Mouse (Mus musculus) CH12.LX (cell line): ENCODE measurements around the gene Vmn2r121. TPM values are rescaled to one million over a fixed set of nuclear protein-coding genes. Genes with fewer than 3 reads are reported as not detected.

Experiments
- DNase-seq: peaks from one replicate; pipeline ENCODE4 v3.0.0-alpha.2; 2013; ENCODE audit errors: extremely low read depth
- H3K27ac ChIP-seq: 2 replicates; pipeline ENCODE4 v1.5.1; 2012; ENCODE audit warnings: low read depth, mild to moderate bottlenecking, control low read depth, moderate library complexity; ENCODE audit not compliant: insufficient read depth
- H3K27me3 ChIP-seq: replicated peaks from 2 replicates; pipeline ENCODE3; 2012; ENCODE audit warnings: inconsistent platforms
- H3K36me3 ChIP-seq, 2 experiments: replicated peaks in 1 of 2; 2 replicates each; pipeline versions ENCODE3 to v1.6.1; 2012; ENCODE audit warnings: inconsistent platforms in 1 of 2, low read length in 1 of 2, mild to moderate bottlenecking in 1 of 2, mixed read lengths in 1 of 2, moderate library complexity in 1 of 2; ENCODE audit not compliant: control insufficient read depth in 1 of 2, insufficient read depth in 1 of 2
- H3K4me1 ChIP-seq, 2 experiments: 2 replicates each; pipeline ENCODE4 v1.6.1; 2012; ENCODE audit warnings: inconsistent platforms in 1 of 2, moderate library complexity in 1 of 2; ENCODE audit not compliant: insufficient read depth in 2 of 2, control insufficient read depth in 1 of 2
- H3K4me2 ChIP-seq: 2 replicates; pipeline ENCODE4 v1.6.1; 2012; ENCODE audit warnings: low read depth, mild to moderate bottlenecking, control low read depth; ENCODE audit not compliant: poor library complexity, insufficient read depth, severe bottlenecking
- H3K4me3 ChIP-seq, 3 experiments: fragments of 150-350 bp in 1 of 3; sonication (generic) in 1 of 3; replicated peaks in 1 of 3; 2 replicates each; pipeline versions ENCODE3 to v1.5.1; 2011 to 2012; ENCODE audit warnings: low read depth in 2 of 3, low read length in 2 of 3, mild to moderate bottlenecking in 2 of 3, moderate library complexity in 2 of 3, control low read depth in 1 of 3, improper control_type of control experiment in 1 of 3, inconsistent platforms in 1 of 3, mixed read lengths in 1 of 3; ENCODE audit not compliant: poor library complexity in 1 of 3
- H3K79me2 ChIP-seq: replicated peaks from 2 replicates; pipeline ENCODE4 v1.6.1; 2012; ENCODE audit warnings: mild to moderate bottlenecking, moderate library complexity; ENCODE audit not compliant: control insufficient read depth, poor library complexity, insufficient read depth, severe bottlenecking; ENCODE audit errors: extremely low read depth
- H3K9ac ChIP-seq: 2 replicates; pipeline ENCODE4 v1.6.1; 2012; ENCODE audit warnings: low read depth, mild to moderate bottlenecking, control low read depth, moderate library complexity; ENCODE audit not compliant: insufficient read depth
- H3K9me3 ChIP-seq: replicated peaks from 2 replicates; pipeline ENCODE3; 2012; ENCODE audit warnings: low read length, inconsistent platforms, mixed read lengths
- ELF1 ChIP-seq: IDR thresholded peaks from 2 replicates; pipeline ENCODE4 v1.6.1; 2014; ENCODE audit warnings: low read depth, mild to moderate bottlenecking, inconsistent platforms, low read length, improper control_type of control experiment
- JUND ChIP-seq: conservative IDR thresholded peaks from 2 replicates; pipeline ENCODE4 v1.6.1; 2011; ENCODE audit warnings: low read depth, low read length, improper control_type of control experiment
- MAX ChIP-seq: IDR thresholded peaks from 2 replicates; pipeline ENCODE4 v1.6.1; 2011; ENCODE audit warnings: low read length, improper control_type of control experiment
- MEF2A ChIP-seq: IDR thresholded peaks from 2 replicates; pipeline ENCODE4 v1.6.1; 2014; ENCODE audit warnings: low read depth, mild to moderate bottlenecking, inconsistent platforms, low read length, improper control_type of control experiment, borderline replicate concordance
- PAX5 ChIP-seq: IDR thresholded peaks from 2 replicates; pipeline ENCODE4 v1.6.1; 2012; ENCODE audit warnings: low read length, inconsistent platforms, mixed read lengths
- POLR2AphosphoS2 ChIP-seq: IDR thresholded peaks from 2 replicates; pipeline ENCODE4 v1.6.1; 2011; ENCODE audit warnings: low read depth, low read length, improper control_type of control experiment
- TBP ChIP-seq: conservative IDR thresholded peaks from 2 replicates; pipeline ENCODE4 v1.6.1; 2011; ENCODE audit warnings: low read depth, low read length, improper control_type of control experiment
- TCF12 ChIP-seq: IDR thresholded peaks from 2 replicates; pipeline ENCODE4 v1.6.1; 2014; ENCODE audit warnings: low read depth, mild to moderate bottlenecking, inconsistent platforms, low read length, improper control_type of control experiment
- USF1 ChIP-seq: IDR thresholded peaks from 2 replicates; pipeline ENCODE4 v1.6.1; 2014; ENCODE audit warnings: low read depth, mild to moderate bottlenecking, inconsistent platforms, low read length, improper control_type of control experiment
- ZKSCAN1 ChIP-seq: IDR thresholded peaks from 2 replicates; pipeline ENCODE4 v1.6.1; 2012; ENCODE audit warnings: low read depth, inconsistent platforms, low read length, improper control_type of control experiment, borderline replicate concordance
- dilution Hi-C: fragments of 300-500 bp; cut with MboI; formaldehyde crosslinking; loops from 2 replicates; pipeline ENCODE4 v1.14.3; 2020; ENCODE audit warnings: low sequenced_read_pairs; ENCODE audit not compliant: extremely low pct_unique_long_range_greater_than_20kb, extremely low pct_ligation_motif_present
- in situ Hi-C: fragments of 300-500 bp; cut with MboI; formaldehyde crosslinking; loops from 3 replicates; pipeline ENCODE4 v1.14.3; 2019; ENCODE audit warnings: low sequenced_read_pairs, low pct_ligation_motif_present, low pct_unique_long_range_greater_than_20kb, mixed read lengths
- polyA plus RNA-seq: library from polyadenylated mRNA; unstranded; fragments of >175 nt; gene quantifications from 2 replicates; pipeline ENCODE4 v1.2.1, GENCODE M21; 2012; ENCODE audit warnings: low read depth; ENCODE audit not compliant: insufficient read length
- total RNA-seq, 2 experiments: library from RNA; depleted of rRNA; stranded (reverse); fragments of 300-350 nt in 1 of 2; fragments of >200 nt in 1 of 2; gene quantifications; 2 replicates each; pipeline ENCODE4 v1.2.3; 2012 to 2014

Vmn2r121 gene
- total RNA-seq (2012; rRNA removed), result not detected in 2 replicates
- total RNA-seq (2014; rRNA removed), result not detected in 2 replicates
- polyA plus RNA-seq, result not detected in 2 replicates

DNA sequence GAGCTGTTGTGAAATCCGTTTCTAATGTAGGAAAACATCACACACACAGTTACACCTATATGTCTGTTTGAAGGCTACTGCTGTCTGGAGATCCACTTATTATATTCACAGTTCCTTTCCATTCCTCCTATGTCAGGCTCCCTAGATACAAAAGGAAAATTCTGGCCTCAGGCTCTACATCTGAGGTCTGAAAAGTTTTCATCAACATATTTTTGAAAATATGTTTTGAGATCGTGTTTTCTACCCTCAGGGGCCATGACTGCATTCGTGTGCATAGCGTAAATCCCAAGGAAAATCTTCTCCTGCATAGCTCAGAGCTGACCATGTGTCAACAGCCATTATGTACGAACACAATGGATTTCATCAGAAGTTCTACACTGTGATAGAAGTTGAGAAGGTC lies at the start of gene Vmn2r121:
Gene Vmn2r121 (minus strand): TSS at position 101 of the 400 bp plus-strand sequence.
- H3K9ac ChIP-seq, result no peak within 1 kb of the TSS
- in situ Hi-C loops, result no loop called here
- DNase-seq, result no peak
- no peaks in the 10 kb centered on the region for H3K36me3 ChIP-seq
- no peak within 1 kb of the TSS for H3K27ac ChIP-seq
- no peaks in the 10 kb centered on the region for H3K9me3 ChIP-seq
- H3K27me3 ChIP-seq, result no peaks in the 10 kb centered on the region
- H3K79me2 ChIP-seq, result no peaks in the 10 kb centered on the region
- dilution Hi-C loops, result no loop called here
- H3K4me1 ChIP-seq, result no peaks in the 10 kb centered on the region
- H3K4me2 ChIP-seq, result no peak within 1 kb of the TSS
- no peak for TF ChIP-seq TBP
- no peak for TF ChIP-seq ELF1
- no peak for TF ChIP-seq POLR2AphosphoS2
- TF ChIP-seq PAX5, result no peak
- TF ChIP-seq JUND, result no peak
- TF ChIP-seq MEF2A, result no peak
- TF ChIP-seq ZKSCAN1, result no peak
- TF ChIP-seq TCF12, result no peak
- no peak for TF ChIP-seq USF1
- TF ChIP-seq MAX, result no peak
- no peak within 1 kb of the TSS for H3K4me3 ChIP-seq
